Mouse (Mus musculus) heart, postnatal 10 days (tissue): Measurements from ENCODE around the gene Gm28047. TPM values are rescaled to one million over a fixed set of nuclear protein-coding genes. Genes with fewer than 3 reads are reported as not detected.
"Not testable (repeated sequence)": the region's sequence is repeated elsewhere in the genome, so short reads cannot be mapped to it uniquely, and the experiment has no call there.

Experiments
- DNase-seq, 2 experiments: peaks; one replicate each; pipeline ENCODE4 v3.0.0; 2021
- intact Hi-C: fragments of 180-260 bp; cut with DNase I; formaldehyde crosslinking; loops from one replicate; pipeline ENCODE4 v1.15.1; 2025
- total RNA-seq, 2 experiments: library from RNA; stranded (reverse); gene quantifications; 2 replicates each; pipeline ENCODE4 v1.2.3; 2021

The Gm28047 gene
- total RNA-seq, 2 experiments from 2014 or later: 1.2 TPM; not detected in 1

DNA sequence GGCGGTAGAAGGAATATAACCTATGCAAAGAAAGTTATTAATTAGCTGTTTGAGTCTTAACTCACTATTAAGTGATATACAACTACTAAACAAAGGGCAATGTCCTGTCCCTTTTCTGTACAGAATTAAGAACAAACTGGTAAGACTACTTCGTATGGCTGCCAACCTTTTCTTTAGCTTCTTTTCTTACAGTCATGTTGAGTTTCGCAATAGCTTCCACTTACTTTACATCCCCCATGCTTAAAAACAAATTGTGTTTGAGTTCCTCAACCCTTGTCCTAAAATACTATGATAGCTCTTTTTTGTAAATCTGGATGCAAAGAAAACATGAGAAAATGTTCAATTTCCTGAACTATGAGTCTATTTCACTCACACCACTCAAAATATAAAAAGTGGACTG lies 1.7 kb downstream of the Gm28047 start:
- intact Hi-C loops: loop anchor here (5.0 kb wide), 1 partner anchor 56 kb away; no protein-coding TSS in a partner anchor
- DNase-seq: no peak

DNA sequence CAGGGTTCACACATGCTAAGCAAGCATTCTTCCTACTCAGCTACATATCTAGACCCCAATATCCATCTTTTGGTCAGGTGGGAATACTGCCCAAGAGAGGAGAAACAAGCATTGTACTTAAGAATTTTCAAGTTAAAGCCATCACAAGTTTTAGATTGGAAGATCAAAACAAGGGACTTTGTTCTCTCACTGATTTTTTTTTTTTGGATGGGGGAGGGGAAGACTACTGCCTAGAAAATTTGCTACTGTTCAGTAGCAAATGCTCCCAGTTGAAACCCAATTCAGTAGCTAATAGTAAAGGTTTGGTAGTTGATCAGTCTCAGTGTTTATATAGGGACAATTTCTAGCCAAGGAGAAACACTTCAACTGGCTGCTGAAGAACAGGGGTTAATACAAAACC lies 2.3 kb downstream of the Gm28047 start:
- no peak for DNase-seq
- intact Hi-C loops: loop anchor here (5.0 kb wide), 1 partner anchor 55 kb away; no protein-coding TSS in a partner anchor

GRCm38 (mm10) chr15:102620765-102621164 lies 4.1 kb downstream of the Gm28047 start:
- DNase-seq: no peak
- intact Hi-C loops: loop anchor here (5.0 kb wide), 1 partner anchor 53 kb away; no protein-coding TSS in a partner anchor

DNA sequence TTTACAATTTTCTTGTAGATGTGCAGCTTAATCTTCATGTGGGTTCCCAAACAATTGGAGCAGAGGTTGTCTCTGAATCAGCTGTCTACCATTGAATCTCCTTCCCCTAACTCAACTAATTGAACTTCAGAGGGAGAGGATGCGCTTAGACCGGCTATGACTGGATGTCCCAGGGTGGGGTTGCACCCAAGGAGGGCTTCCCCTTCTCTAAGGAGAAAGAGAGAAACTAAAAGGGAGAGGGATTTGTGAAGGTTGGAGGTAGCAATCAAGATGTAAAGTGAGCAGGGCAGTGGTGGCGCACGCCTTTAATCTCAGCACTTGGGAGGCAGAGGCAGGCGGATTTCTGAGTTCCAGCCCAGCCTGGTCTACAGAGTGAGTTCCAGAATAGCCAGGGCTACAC lies 5.4 kb downstream of the Gm28047 start:
- intact Hi-C loops: no loop called here
- DNase-seq: no peak

- intact Hi-C loops: no loop called here
- DNase-seq: no peak
These were observed 7.2 kb downstream of the Gm28047 start for GRCm38 (mm10) chr15:102617654-102618053.

DNA sequence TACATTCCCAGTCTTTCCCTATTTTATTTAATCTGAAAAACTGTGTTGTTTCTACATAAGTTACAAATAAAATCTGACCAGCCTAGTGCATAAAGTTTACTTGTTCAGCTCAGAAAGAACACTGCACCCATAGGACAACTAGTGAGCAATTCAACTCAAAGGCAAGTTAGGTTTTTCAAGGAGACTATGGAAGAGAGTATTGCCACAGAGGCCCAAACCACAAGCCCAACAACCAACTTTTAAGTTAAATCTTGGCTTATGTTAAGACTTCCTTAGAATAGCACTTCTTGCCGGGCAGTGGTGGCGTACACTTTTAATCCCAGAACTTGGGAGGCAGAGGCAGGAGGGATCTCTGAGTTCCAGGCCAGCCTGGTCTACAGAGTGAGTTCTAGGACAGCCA lies 8.7 kb downstream of the Gm28047 start:
- intact Hi-C loops: no loop called here
- DNase-seq: no peak

- intact Hi-C loops: loop anchor here (2.0 kb wide), 1 partner anchor 51 kb away; no protein-coding TSS in a partner anchor
- DNase-seq: no peak
These were observed 10.6 kb downstream of the Gm28047 start for GRCm38 (mm10) chr15:102614224-102614623.

GRCm38 (mm10) chr15:102612966-102613365 lies 11.9 kb downstream of the Gm28047 start:
- intact Hi-C loops: no loop called here
- no peak for DNase-seq

DNA sequence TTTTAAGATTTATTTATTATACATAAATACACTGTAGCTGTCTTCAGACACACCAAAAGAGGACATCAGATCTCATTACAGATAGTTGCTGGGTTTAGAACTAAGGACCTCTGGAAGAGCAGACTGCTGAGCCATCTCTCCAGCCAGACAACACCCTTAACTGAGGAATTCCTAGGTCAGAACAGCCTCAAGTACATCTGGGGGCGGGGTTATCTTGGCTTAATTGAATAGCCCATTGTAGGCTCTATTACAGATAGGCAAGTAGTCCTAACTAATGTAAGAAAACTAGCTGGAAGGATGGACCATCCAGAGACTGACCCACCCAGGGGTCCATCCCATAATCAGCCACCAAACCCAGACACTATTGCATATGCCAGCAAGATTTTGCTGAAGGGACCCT lies 16.3 kb downstream of the Gm28047 start:
- DNase-seq, intact Hi-C loops: not testable (repeated sequence)

DNA sequence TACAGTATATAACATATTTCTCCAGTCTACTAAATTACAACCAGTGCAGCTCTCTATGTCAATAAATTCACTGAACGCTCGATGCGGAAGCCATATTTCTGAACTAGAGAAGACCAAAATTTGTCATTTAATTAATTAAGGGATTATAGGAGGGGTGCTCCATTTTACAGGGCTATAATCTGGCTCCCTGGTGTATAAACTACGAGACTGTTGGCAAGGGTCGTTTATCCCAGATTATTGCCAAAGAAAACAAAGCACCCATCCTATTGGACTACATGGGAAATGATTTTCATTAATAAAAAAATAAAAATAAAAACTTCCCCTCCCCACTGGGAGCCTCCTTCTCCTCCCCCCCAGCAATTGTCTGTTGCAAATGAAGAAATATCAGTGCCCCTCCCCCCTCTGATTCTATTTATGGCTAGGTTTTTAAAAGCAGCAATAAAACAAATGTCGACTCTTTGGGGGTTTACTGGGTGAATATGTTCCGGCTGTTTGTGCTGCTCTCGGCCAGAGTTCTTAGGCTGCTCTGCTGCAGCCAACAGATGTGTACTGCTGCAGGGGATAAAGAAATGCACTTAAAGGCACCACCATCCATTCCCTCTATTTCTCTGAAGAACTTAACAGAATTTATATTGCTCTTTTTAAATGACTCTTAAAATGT lies 30.7 kb downstream of the Gm28047 start:
- intact Hi-C loops: loop anchor here (5.0 kb wide), 1 partner anchor 73 kb away; no protein-coding TSS in a partner anchor
- DNase-seq: peak; percentile 39 to 49

- DNase-seq: no peak
- intact Hi-C loops: loop anchor here (5.0 kb wide), 1 partner anchor 75 kb away; no protein-coding TSS in a partner anchor
These were observed 32.2 kb downstream of the Gm28047 start for GRCm38 (mm10) chr15:102592674-102593073.

GRCm38 (mm10) chr15:102590567-102590966 lies 34.3 kb downstream of the Gm28047 start:
- DNase-seq: peak; percentile 21 to 24
- intact Hi-C loops: loop anchor here (5.0 kb wide), 1 partner anchor 77 kb away; no protein-coding TSS in a partner anchor

DNA sequence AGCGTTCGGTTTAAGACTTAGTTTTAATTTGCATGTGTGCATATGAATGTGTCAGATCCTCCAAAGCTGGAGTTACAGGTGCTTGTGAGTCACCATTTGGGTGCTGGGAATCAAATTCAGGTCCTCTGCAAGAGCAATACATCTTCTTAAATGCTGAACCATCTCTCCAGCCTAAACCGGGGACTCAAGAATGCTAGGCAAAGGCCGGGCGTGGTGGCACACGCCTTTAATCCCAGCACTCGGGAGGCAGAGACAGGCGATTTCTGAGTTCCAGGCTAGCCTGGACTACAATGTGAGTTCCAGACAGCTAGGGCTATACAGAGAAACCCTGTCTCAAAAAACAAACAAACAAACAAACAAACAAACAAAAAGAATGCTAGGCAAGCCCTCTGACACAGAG lies 35.0 kb downstream of the Gm28047 start:
- intact Hi-C loops: loop anchor here (5.0 kb wide), 1 partner anchor 77 kb away; no protein-coding TSS in a partner anchor

GRCm38 (mm10) chr15:102585501-102585900 lies 39.4 kb downstream of the Gm28047 start:
- DNase-seq: no peak
- intact Hi-C loops: no loop called here

More for the DNA sequence above, 35.0 kb downstream of the Gm28047 start:
- no peak for DNase-seq

- no peak for DNase-seq
- intact Hi-C loops: no loop called here
These were observed 41.0 kb downstream of the Gm28047 start for GRCm38 (mm10) chr15:102583708-102584383.

- DNase-seq: no peak
- intact Hi-C loops: no loop called here
These were observed 43.7 kb downstream of the Gm28047 start for GRCm38 (mm10) chr15:102581205-102581604.

- intact Hi-C loops: no loop called here
- DNase-seq: no peak
These were observed 46.5 kb downstream of the Gm28047 start for GRCm38 (mm10) chr15:102578351-102578750.

DNA sequence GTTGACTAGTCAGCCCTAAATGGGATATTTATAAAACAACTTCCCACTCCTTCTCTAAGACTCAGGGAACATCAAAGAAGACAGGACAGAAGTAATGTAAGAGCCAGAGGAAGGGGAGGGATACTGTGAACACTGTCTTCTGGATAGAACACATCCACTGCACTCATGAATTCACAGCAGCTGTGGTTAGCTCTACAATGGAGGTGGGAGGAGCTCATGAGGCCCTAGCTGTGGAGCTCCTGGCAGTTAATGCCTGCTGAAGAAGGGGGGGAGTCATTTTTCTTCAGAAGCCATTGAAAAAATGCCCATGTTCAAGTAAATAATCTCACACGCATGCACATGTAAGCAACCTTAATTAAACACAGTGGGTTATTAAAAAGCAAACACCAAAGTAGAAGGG lies 47.9 kb downstream of the Gm28047 start:
- DNase-seq: no peak
- intact Hi-C loops: no loop called here

DNA sequence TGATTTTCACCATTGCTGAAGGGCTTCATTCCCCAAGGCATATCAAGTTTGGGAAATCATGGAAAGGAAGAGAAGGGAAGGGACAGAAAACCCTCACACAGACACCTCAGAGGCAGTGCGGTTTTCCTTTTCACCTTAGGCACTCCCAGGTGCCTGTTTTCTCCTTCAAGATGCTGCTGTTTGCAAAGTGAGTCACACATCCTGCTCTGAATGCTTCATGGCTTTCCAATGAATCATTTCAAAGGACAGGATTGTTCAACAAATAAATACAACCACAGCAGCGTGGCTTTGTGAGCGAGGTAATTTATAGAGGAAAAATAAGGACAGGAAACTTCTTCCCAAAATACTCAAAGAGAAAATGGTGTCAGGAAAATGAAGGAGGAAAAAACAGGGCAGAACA lies 52.8 kb downstream of the Gm28047 start:
- intact Hi-C loops: no loop called here
- DNase-seq: no peak

DNA sequence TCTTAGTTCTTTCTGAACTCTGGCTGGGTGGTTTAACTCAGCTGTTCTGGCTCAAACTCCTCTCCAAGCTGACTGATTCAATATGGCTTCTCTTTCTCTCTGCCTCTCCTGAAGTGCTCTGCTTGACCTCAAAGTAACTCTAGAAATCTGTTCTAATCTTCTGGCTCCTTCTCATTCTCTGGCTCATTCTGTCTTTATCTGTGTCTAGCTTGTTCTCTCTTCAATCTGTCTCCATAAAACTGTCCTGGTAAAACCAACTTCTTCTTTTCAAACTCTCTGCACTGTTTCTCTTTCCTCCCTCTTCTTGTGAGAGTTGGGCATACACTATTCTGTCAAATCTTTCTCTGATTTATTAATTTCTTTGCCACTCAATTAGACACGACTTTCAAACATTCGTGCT lies 57.0 kb downstream of the Gm28047 start:
- intact Hi-C loops: loop anchor here (5.0 kb wide), 1 partner anchor 54 kb away; no protein-coding TSS in a partner anchor
- DNase-seq: no peak

DNA sequence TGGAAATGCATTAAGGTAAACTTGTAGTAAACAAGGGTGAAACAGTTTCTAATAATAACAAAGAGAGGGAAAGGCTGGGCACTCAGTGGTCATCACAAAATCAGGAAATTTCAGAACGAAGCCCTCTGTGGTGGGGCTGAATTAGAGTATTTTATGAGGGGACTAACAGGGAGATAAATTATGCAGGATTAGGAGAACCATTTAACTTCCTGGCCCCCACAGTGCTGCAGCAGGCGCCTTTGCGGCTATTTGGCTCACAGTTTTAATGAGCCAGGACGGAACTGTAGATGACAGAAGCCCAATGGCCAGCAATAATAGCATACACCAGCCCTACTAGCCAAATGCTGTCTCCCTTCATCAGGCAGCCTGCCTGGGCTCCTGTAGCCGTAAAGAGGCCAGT lies 61.2 kb downstream of the Gm28047 start:
- intact Hi-C loops: no loop called here

DNA sequence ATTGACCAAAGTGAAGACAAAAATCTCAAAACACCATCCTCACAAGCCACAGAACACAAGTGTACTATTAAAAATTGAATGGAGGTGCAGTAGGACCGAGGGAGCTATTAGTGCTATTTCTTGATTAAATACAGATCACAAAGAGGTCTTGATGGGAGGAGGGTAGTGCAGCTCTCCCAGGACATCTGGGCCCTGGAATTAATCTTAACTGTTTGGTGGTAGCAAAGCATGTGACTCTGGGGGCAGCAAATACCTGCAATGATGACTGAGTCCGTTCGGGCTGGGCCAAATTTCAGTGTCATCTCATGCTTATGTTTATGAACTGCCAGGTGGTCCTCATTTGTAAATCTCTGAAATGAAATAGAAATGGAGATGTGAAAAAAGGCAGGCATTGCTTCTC lies 61.8 kb downstream of the Gm28047 start:
- no peak for DNase-seq
- intact Hi-C loops: no loop called here

More for the DNA sequence above, 61.2 kb downstream of the Gm28047 start:
- no peak for DNase-seq
